ENCODE assay signal across 11 mouse cellular contexts in genomic region chr1:91227381-91228054, GRCm38 (mm10). TPM values are rescaled to one million over a fixed set of nuclear protein-coding genes. Genes with fewer than 3 reads are reported as not detected.
A peak's percentile ranks its signal among the peaks of the same experiment; 100 is the strongest.
DNase-seq lines count a peak whose midpoint lies in the region; ATAC-seq and TF ChIP-seq lines count a peak whose summit lies in the region.
"Had no signal": no experiment of that assay in that cellular context is flagged by ENCODE, and none has a peak within 500 bp of the region (broad histone marks: within the 10 kb centered on the region; RNA-seq: fewer than 3 reads in every experiment).

No protein-coding gene starts in this region.

- H3K4me3 ChIP-seq in limb, embryonic 14.5 days (replicated peaks; ENCODE audit: low read length) = no peak overlapping the region
- no peak overlapping the region for H3K4me3 ChIP-seq in stomach, embryonic 16.5 days (replicated peaks; ENCODE audit: low read length)
- H3K4me3 ChIP-seq in midbrain, embryonic 16.5 days (ENCODE audit: low read depth, low read length) = no peak overlapping the region
- H3K4me3 ChIP-seq: hindbrain, embryonic 12.5 days had no signal

- no peaks in the 10 kb centered on the region for H3K27me3 ChIP-seq in limb, embryonic 14.5 days (ENCODE audit: control insufficient read depth, insufficient read depth, low read length)
- no peaks in the 10 kb centered on the region for H3K27me3 ChIP-seq in stomach, embryonic 16.5 days (ENCODE audit: control insufficient read depth, insufficient read depth, low read length)
- no peaks in the 10 kb centered on the region for H3K27me3 ChIP-seq in midbrain, embryonic 16.5 days (ENCODE audit: control insufficient read depth, insufficient read depth, low read depth, low read length)
- H3K27me3 ChIP-seq: hindbrain, embryonic 12.5 days had no signal

- H3K36me3 ChIP-seq in limb, embryonic 14.5 days (ENCODE audit: control insufficient read depth, insufficient read depth, low read length) = no peaks in the 10 kb centered on the region
- no peaks in the 10 kb centered on the region for H3K36me3 ChIP-seq in stomach, embryonic 16.5 days (ENCODE audit: control insufficient read depth, insufficient read depth, low read length)
- H3K36me3 ChIP-seq in midbrain, embryonic 16.5 days (ENCODE audit: control insufficient read depth, insufficient read depth, low read length) = no peaks in the 10 kb centered on the region
- H3K36me3 ChIP-seq: hindbrain, embryonic 12.5 days had no signal

- 0 out of 2 replicates have a peak overlapping the region, but pooled peaks have one; percentile 13 for H3K9ac ChIP-seq in limb, embryonic 14.5 days (ENCODE audit: low read depth, low read length, severe bottlenecking)
- H3K9ac ChIP-seq in stomach, embryonic 16.5 days (ENCODE audit: low read length) = no peak overlapping the region
- no peak overlapping the region for H3K9ac ChIP-seq in midbrain, embryonic 16.5 days (ENCODE audit: low read depth, low read length)
- H3K9ac ChIP-seq: hindbrain, embryonic 12.5 days had no signal

- H3K4me2 ChIP-seq in limb, embryonic 14.5 days (replicated peaks; ENCODE audit: low read depth, low read length, severe bottlenecking) = no peak overlapping the region
- H3K4me2 ChIP-seq in stomach, embryonic 16.5 days (ENCODE audit: low read depth, low read length) = no peak overlapping the region
- no peak overlapping the region for H3K4me2 ChIP-seq in midbrain, embryonic 16.5 days (ENCODE audit: low read length)
- H3K4me2 ChIP-seq: hindbrain, embryonic 12.5 days had no signal

- DNase-seq in heart, adult 18-20 months = peak; percentile 34 to 42
- DNase-seq in heart, postnatal 36 days = no peak
- peak; percentile 10 for DNase-seq in lung, postnatal 10 days
- DNase-seq in lung, postnatal 25 days (ENCODE audit: low spot score) = no peak
- DNase-seq in limb, embryonic 14.5 days (ENCODE audit: low spot score) = peak; percentile 36
- no peak for DNase-seq in thymus, postnatal 14 days
- DNase-seq: B cell, adult 2 months; kidney, postnatal 36 days had no signal

- H3K9me3 ChIP-seq in limb, embryonic 14.5 days (ENCODE audit: control insufficient read depth, low read length) = no peaks in the 10 kb centered on the region
- H3K9me3 ChIP-seq in stomach, embryonic 16.5 days (replicated peaks; ENCODE audit: control insufficient read depth, low read length) = no peaks in the 10 kb centered on the region
- H3K9me3 ChIP-seq in midbrain, embryonic 16.5 days (replicated peaks; ENCODE audit: control insufficient read depth, low read length, poor library complexity, severe bottlenecking) = no peaks in the 10 kb centered on the region
- H3K9me3 ChIP-seq: hindbrain, embryonic 12.5 days had no signal

- intact Hi-C loops in heart, postnatal 36 days (cut with DNase I) = no loop called here

- no peak for TF ChIP-seq POLR2A in limb, embryonic 14.5 days (IDR thresholded peaks at IDR 0.05; ENCODE audit: borderline replicate concordance, extremely low read depth, insufficient read depth, insufficient read length)

- peaks cover 10% of the 10 kb centered on the region for H3K4me1 ChIP-seq in limb, embryonic 14.5 days (ENCODE audit: control insufficient read depth, insufficient read depth, low read length)
- H3K4me1 ChIP-seq in stomach, embryonic 16.5 days (ENCODE audit: control insufficient read depth, insufficient read depth, low read length) = 0 out of 2 replicates have a peak, but pooled peaks cover 5% of the 10 kb centered on the region
- no peaks in the 10 kb centered on the region for H3K4me1 ChIP-seq in midbrain, embryonic 16.5 days (ENCODE audit: control insufficient read depth, insufficient read depth, low read length)
- H3K4me1 ChIP-seq: hindbrain, embryonic 12.5 days had no signal

- ATAC-seq in limb, embryonic 14.5 days (ENCODE audit: low FRiP score, low read depth) = peak; percentile 26; the same call in 1 of the 2 replicates
- ATAC-seq in stomach, embryonic 16.5 days (ENCODE audit: insufficient read depth, low FRiP score) = no peak
- no peak for ATAC-seq in midbrain, embryonic 16.5 days

- 35% methylated on average over 15 of the region's 15 CpGs for WGBS in limb, embryonic 14.5 days
- 43% methylated on average over 15 of the region's 15 CpGs for WGBS in stomach, embryonic 16.5 days
- 74% methylated on average over 15 of the region's 15 CpGs for WGBS in midbrain, embryonic 16.5 days

- no peak overlapping the region; the same call in 1 of the 2 replicates for H3K27ac ChIP-seq in limb, embryonic 14.5 days (replicated peaks; ENCODE audit: low read depth, low read length)
- peak overlapping the region; percentile 42; the same call in 1 of the 2 replicates for H3K27ac ChIP-seq in stomach, embryonic 16.5 days (ENCODE audit: low read length)
- H3K27ac ChIP-seq in midbrain, embryonic 16.5 days (ENCODE audit: low read length) = no peak overlapping the region
- H3K27ac ChIP-seq: hindbrain, embryonic 12.5 days had no signal

RNA-seq across cellular contexts. Expression of gene Ube2f, which starts 22.6 kb away (rescaled TPM):
- 10 to 100 TPM; 42.9 to 53.6 TPM for total RNA-seq in heart, adult 18-20 months (2021)
- 10 to 100 TPM; 45.1 to 50.0 TPM for total RNA-seq in heart, postnatal 36 days (2021)
- 44.9 and 57.9 TPM in 2 replicates for polyA plus RNA-seq in limb, embryonic 14.5 days (2012; rRNA removed)
- polyA plus RNA-seq in limb, embryonic 14.5 days (2014; fragmentation: Nextera tagmentation; extraction: Ambion mirVana) = 63.2 and 65.7 TPM in 2 replicates
- 66.6 and 69.3 TPM in 2 replicates for polyA plus RNA-seq in stomach, embryonic 16.5 days (2015; fragmentation: Nextera tagmentation; extraction: Ambion mirVana)
- 57.0 and 59.6 TPM in 2 replicates for polyA plus RNA-seq in midbrain, embryonic 16.5 days (2015; fragmentation: Nextera tagmentation; extraction: Ambion mirVana)

RNA-seq across cellular contexts. Expression of gene Ramp1, which starts 47.9 kb away (rescaled TPM):
- total RNA-seq in heart, adult 18-20 months (2021) = 1 to 10 TPM; 7.3 to 7.8 TPM
- 10 to 100 TPM in 1 of 2 experiments, 1 to 10 TPM in 1; 6.4 to 11.0 TPM for total RNA-seq in heart, postnatal 36 days (2021)
- 4.4 and 4.6 TPM in 2 replicates for polyA plus RNA-seq in limb, embryonic 14.5 days (2012; rRNA removed)
- 5.9 and 7.1 TPM in 2 replicates for polyA plus RNA-seq in limb, embryonic 14.5 days (2014; fragmentation: Nextera tagmentation; extraction: Ambion mirVana)
- 6.6 and 8.6 TPM in 2 replicates for polyA plus RNA-seq in stomach, embryonic 16.5 days (2015; fragmentation: Nextera tagmentation; extraction: Ambion mirVana)
- 6.7 and 14.0 TPM in 2 replicates for polyA plus RNA-seq in midbrain, embryonic 16.5 days (2015; fragmentation: Nextera tagmentation; extraction: Ambion mirVana)

Comparison
In these comparisons a context has a peak if more than half of its experiments do, and no peak if none do; other contexts are left out.
1. DNase-seq: peak in heart, adult 18-20 months (2 of 2), lung, postnatal 10 days (single experiment) and limb, embryonic 14.5 days (single experiment); none in heart, postnatal 36 days (0 of 2), lung, postnatal 25 days (single experiment) and thymus, postnatal 14 days (single experiment).